Mouse (Mus musculus): ENCODE results near the gene Brd3os. TPM values are rescaled to one million over a fixed set of nuclear protein-coding genes. Genes with fewer than 3 reads are reported as not detected.
A peak's percentile ranks its signal among the peaks of the same experiment; 100 is the strongest.

Brd3os gene
- 3.6 and 3.8 TPM in 2 replicates for polyA plus RNA-seq (2015; fragmentation: Nextera tagmentation; extraction: Ambion mirVana)

DNA sequence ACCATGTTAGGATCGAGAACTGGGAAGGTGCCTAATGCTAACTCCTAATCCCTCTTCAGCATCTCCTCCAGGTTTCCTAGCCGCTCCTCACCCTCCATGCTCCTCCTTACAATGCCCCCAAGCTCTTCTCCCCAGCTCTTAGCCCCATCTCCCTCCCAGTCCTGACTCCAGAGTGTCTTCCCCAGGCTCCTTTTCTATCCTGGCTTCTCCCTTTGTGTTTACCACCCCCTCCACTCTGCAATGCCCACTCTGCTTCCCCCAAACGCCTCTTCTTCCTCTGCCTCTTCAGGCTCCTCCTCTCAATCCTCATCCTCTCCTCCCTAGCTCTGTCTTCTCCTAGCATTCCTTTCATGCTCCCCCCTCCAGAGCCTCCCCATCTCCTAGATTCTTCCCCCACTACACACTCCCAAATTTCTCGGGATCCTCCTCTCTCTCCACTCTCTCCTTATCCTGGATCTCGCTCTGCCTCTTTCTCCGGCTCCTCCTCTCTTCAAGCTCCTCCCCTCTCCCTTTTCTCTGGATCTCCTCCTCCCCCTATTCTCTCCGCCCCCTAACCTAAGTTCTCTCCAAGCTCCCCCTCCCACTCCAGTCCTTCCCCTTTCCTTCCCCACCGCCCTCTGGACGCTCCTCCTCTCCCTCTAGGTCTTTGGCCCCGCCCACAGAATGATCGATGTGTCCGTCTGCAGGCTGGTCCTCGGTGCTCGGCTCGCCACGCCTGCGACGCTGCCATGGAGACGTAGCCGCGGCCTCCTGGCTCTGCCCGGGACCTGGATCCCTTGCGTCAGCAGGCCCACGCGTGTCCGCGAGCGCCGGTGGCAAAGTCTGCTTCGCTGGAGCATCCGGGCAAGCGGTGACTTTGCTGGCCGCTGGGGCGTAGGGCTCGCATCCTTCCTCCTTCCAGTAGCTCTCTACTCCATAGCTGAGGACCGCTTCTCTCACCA lies at the start of gene Brd3os:
Brd3os (plus strand) TSS at position 558 of the 941 bp plus-strand sequence.
- H3K9ac ChIP-seq (ENCODE audit: low read length): peak within 1 kb of the TSS; percentile 69
- H3K9me3 ChIP-seq (replicated peaks; ENCODE audit: control insufficient read depth, low read length): no peaks in the 10 kb centered on the region
- H3K4me2 ChIP-seq (ENCODE audit: low read depth, low read length): peak within 1 kb of the TSS; percentile 82
- no peaks in the 10 kb centered on the region for H3K27me3 ChIP-seq (ENCODE audit: control insufficient read depth, insufficient read depth, low read length)
- ATAC-seq (replicated peaks; ENCODE audit: extremely low read depth, insufficient read depth, low FRiP score): peak; percentile 88
- 2% methylated on average over 36 of the region's 36 CpGs for WGBS
- peaks cover 7% of the 10 kb centered on the region for H3K4me1 ChIP-seq (ENCODE audit: control insufficient read depth, insufficient read depth, low read length)
- peak within 1 kb of the TSS; percentile 45; the same call in 1 of the 2 replicates for H3K27ac ChIP-seq (ENCODE audit: low read length)
- H3K4me3 ChIP-seq (ENCODE audit: low read length): peak within 1 kb of the TSS; percentile 68
- no peaks in the 10 kb centered on the region; the same call in 1 of the 2 replicates for H3K36me3 ChIP-seq (ENCODE audit: control insufficient read depth, insufficient read depth)

DNA sequence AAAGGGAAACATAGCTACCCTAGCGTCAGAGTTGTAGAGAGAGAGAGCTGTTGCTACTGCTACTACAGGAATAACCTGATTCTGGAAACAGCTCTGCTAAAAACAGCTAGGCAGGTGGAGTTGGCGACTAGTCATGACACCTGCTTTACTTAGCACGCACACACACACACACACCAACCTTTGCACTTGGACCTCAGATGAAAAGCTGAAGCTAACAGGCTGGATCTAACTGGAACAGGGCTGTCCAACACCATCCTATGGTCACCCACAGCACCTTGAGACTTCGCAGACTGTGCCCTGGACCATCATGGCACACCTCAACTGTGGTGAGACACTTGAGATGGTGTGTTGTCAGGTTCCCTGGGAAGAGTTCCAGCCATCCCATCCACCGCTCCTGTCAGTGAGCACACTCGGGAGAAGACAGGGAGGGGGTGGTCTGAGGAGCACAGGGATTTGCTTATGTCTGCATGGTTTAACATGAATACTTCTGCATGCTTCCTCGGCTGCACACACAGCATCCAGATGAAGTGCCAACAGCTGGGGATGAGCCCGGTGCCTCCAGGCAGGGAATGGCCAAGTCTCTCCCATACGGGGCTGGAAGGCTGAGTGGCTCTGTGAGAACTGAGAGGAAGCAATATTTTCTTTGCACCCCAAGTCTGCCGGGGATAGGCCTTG lies 47.8 kb upstream of the Brd3os start:
- peaks cover 2% of the 10 kb centered on the region; the same call in 1 of the 2 replicates for H3K27me3 ChIP-seq (ENCODE audit: control insufficient read depth, insufficient read depth, low read length)
- peaks cover 29% of the 10 kb centered on the region for H3K4me1 ChIP-seq (ENCODE audit: control insufficient read depth, insufficient read depth, low read length)
- H3K4me3 ChIP-seq (ENCODE audit: low read length): no peak overlapping the region
- H3K4me2 ChIP-seq (ENCODE audit: low read depth, low read length): no peak overlapping the region
- H3K36me3 ChIP-seq (ENCODE audit: control insufficient read depth, insufficient read depth): no peaks in the 10 kb centered on the region
- H3K27ac ChIP-seq (ENCODE audit: low read length): no peak overlapping the region
- H3K9me3 ChIP-seq (replicated peaks; ENCODE audit: control insufficient read depth, low read length): peaks cover 4% of the 10 kb centered on the region
- 62% methylated on average over 10 of the region's 10 CpGs for WGBS
- no peak for ATAC-seq (replicated peaks; ENCODE audit: extremely low read depth, insufficient read depth, low FRiP score)
- no peak overlapping the region for H3K9ac ChIP-seq (ENCODE audit: low read length)

GRCm38 (mm10) chr2:27396656-27397440 lies 45.3 kb upstream of the Brd3os start:
- no peak for ATAC-seq (replicated peaks; ENCODE audit: extremely low read depth, insufficient read depth, low FRiP score)
- peaks cover 10% of the 10 kb centered on the region; the same call in 1 of the 2 replicates for H3K4me1 ChIP-seq (ENCODE audit: control insufficient read depth, insufficient read depth, low read length)
- H3K27me3 ChIP-seq (ENCODE audit: control insufficient read depth, insufficient read depth, low read length): peaks cover 2% of the 10 kb centered on the region; the same call in 1 of the 2 replicates
- no peak overlapping the region for H3K4me3 ChIP-seq (ENCODE audit: low read length)
- H3K36me3 ChIP-seq (ENCODE audit: control insufficient read depth, insufficient read depth): no peaks in the 10 kb centered on the region
- H3K9ac ChIP-seq (ENCODE audit: low read length): no peak overlapping the region
- WGBS: 67% methylated on average over 17 of the region's 17 CpGs
- peaks cover 9% of the 10 kb centered on the region for H3K9me3 ChIP-seq (replicated peaks; ENCODE audit: control insufficient read depth, low read length)
- no peak overlapping the region for H3K27ac ChIP-seq (ENCODE audit: low read length)
- H3K4me2 ChIP-seq (ENCODE audit: low read depth, low read length): no peak overlapping the region

GRCm38 (mm10) chr2:27400083-27400482 lies 42.0 kb upstream of the Brd3os start:
- Histone ChIP-seq H3K4me3 (ENCODE audit: low read length) (no peak overlapping the region), H3K4me1 (ENCODE audit: control insufficient read depth, insufficient read depth, low read length) (peaks cover 6% of the 10 kb centered on the region), H3K9me3 (replicated peaks; ENCODE audit: control insufficient read depth, low read length) (peaks cover 9% of the 10 kb centered on the region), H3K4me2 (ENCODE audit: low read depth, low read length) (no peak overlapping the region), H3K27ac (ENCODE audit: low read length) (no peak overlapping the region), H3K27me3 (ENCODE audit: control insufficient read depth, insufficient read depth, low read length) (peaks cover 2% of the 10 kb centered on the region; the same call in 1 of the 2 replicates), H3K36me3 (ENCODE audit: control insufficient read depth, insufficient read depth) (no peaks in the 10 kb centered on the region), H3K9ac (ENCODE audit: low read length) (no peak overlapping the region)
- 84% methylated on average over 2 of the region's 2 CpGs for WGBS
- ATAC-seq (replicated peaks; ENCODE audit: extremely low read depth, insufficient read depth, low FRiP score): no peak

DNA sequence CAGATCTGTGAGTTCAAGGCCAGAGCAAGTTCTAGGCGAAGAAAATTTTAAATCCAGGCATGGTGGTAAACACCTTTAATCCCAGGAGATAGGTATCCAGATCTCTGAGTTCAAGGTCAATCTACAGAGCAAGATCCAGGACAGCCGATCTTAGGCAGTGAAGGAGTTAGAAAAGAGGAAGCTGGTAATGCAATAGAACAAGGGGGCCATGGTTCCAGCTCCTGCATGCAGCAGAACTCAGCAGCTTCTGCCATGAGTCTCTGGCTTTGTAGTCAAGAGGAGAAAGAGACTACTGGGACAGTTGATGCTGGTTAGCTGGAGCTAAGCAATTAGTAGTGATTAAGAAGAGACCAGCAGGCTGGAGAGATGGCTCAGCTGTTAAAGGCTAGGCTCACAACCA lies 40.6 kb upstream of the Brd3os start:
- ATAC-seq (replicated peaks; ENCODE audit: extremely low read depth, insufficient read depth, low FRiP score): no peak
- H3K9ac ChIP-seq (ENCODE audit: low read length): no peak overlapping the region
- peaks cover 3% of the 10 kb centered on the region for H3K4me1 ChIP-seq (ENCODE audit: control insufficient read depth, insufficient read depth, low read length)
- 77% methylated on average over 2 of the region's 2 CpGs for WGBS
- H3K36me3 ChIP-seq (ENCODE audit: control insufficient read depth, insufficient read depth): no peaks in the 10 kb centered on the region
- H3K27ac ChIP-seq (ENCODE audit: low read length): no peak overlapping the region
- H3K4me2 ChIP-seq (ENCODE audit: low read depth, low read length): no peak overlapping the region
- H3K27me3 ChIP-seq (ENCODE audit: control insufficient read depth, insufficient read depth, low read length): no peaks in the 10 kb centered on the region
- peaks cover 9% of the 10 kb centered on the region for H3K9me3 ChIP-seq (replicated peaks; ENCODE audit: control insufficient read depth, low read length)
- H3K4me3 ChIP-seq (ENCODE audit: low read length): no peak overlapping the region

- WGBS: 56% methylated on average over 6 of the region's 6 CpGs
- Histone ChIP-seq H3K9me3 (replicated peaks; ENCODE audit: control insufficient read depth, low read length) (peaks cover 3% of the 10 kb centered on the region), H3K4me3 (ENCODE audit: low read length) (no peak overlapping the region), H3K27me3 (ENCODE audit: control insufficient read depth, insufficient read depth, low read length) (no peaks in the 10 kb centered on the region), H3K9ac (ENCODE audit: low read length) (no peak overlapping the region), H3K4me1 (ENCODE audit: control insufficient read depth, insufficient read depth, low read length) (peaks cover 4% of the 10 kb centered on the region), H3K27ac (ENCODE audit: low read length) (no peak overlapping the region), H3K4me2 (ENCODE audit: low read depth, low read length) (no peak overlapping the region), H3K36me3 (ENCODE audit: control insufficient read depth, insufficient read depth) (no peaks in the 10 kb centered on the region)
- 0 out of 2 replicates have a peak, but pooled peaks have one; percentile 6 for ATAC-seq (replicated peaks; ENCODE audit: extremely low read depth, insufficient read depth, low FRiP score)
Measured at GRCm38 (mm10) chr2:27404375-27405093, 37.6 kb upstream of the Brd3os start.

DNA sequence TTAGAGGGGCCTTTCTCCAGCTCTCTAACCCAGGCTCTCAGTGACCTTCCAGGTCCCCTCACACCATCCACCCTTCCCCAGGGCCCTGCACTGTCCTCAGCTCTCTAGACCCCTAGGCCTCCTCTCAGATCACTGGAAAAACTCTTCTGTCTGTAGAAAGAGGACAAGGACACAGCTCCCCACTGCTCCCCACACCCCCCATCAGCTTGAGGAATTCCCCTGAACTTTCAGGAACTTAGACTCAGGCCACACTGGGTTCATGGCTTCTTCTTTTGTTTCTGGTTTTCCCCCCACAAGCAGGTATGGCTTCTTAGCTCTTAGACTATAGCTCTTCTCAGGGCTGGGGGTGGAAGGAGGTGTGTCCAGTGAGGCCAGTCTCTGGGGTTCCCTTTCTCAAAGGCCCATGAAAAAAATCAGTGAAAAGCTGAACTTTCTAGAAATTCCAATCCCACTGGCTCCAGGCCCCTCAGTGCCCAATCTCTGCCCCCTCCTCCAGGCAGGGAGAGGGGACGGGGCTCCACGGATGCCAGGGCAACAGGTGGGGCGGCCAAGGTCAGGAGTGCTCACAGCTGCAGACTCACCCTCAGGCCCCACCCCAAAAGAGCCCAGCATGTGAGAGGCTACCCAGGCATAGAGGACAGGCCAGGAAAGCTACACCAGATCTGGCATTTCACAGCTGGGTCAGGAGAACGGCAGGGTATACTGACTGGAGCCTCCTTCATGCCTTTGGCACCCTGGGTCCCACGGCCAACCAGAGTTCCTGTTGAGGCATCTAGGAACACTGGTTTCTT lies 36.8 kb upstream of the Brd3os start:
- Histone ChIP-seq H3K27ac (ENCODE audit: low read length) (no peak overlapping the region), H3K36me3 (ENCODE audit: control insufficient read depth, insufficient read depth) (no peaks in the 10 kb centered on the region), H3K4me1 (ENCODE audit: control insufficient read depth, insufficient read depth, low read length) (peaks cover 4% of the 10 kb centered on the region), H3K9me3 (replicated peaks; ENCODE audit: control insufficient read depth, low read length) (no peaks in the 10 kb centered on the region), H3K4me3 (ENCODE audit: low read length) (no peak overlapping the region), H3K9ac (ENCODE audit: low read length) (no peak overlapping the region), H3K27me3 (ENCODE audit: control insufficient read depth, insufficient read depth, low read length) (no peaks in the 10 kb centered on the region), H3K4me2 (ENCODE audit: low read depth, low read length) (no peak overlapping the region)
- ATAC-seq (replicated peaks; ENCODE audit: extremely low read depth, insufficient read depth, low FRiP score): 0 out of 2 replicates have a peak, but pooled peaks have one; percentile 18
- 57% methylated on average over 5 of the region's 5 CpGs for WGBS
